Mouse (Mus musculus) kidney, adult 2 months (tissue): Measurements from ENCODE around the gene Gtf2h4. TPM values are rescaled to one million over a fixed set of nuclear protein-coding genes. Genes with fewer than 3 reads are reported as not detected.
A peak's percentile ranks its signal among the peaks of the same experiment; 100 is the strongest.

ENCODE experiments used
- DNase-seq: peaks from one replicate; pipeline ENCODE4 v3.0.0; 2021
- H3K27ac ChIP-seq: fragments of 200-500 bp; 2 replicates; pipeline ENCODE4 v1.5.1; 2012; ENCODE audit warnings: low read depth, low read length, control low read depth, inconsistent platforms; ENCODE audit not compliant: insufficient read depth
- H3K27me3 ChIP-seq: fragments of 200-500 bp; replicated peaks from 2 replicates; pipeline ENCODE4 v1.6.1; 2012; ENCODE audit warnings: mild to moderate bottlenecking, moderate library complexity, low read length, inconsistent platforms; ENCODE audit not compliant: control insufficient read depth, insufficient read depth
- H3K36me3 ChIP-seq: fragments of 200-500 bp; 2 replicates; pipeline ENCODE4 v1.6.1; 2012; ENCODE audit warnings: mild to moderate bottlenecking, moderate library complexity, low read length, inconsistent platforms; ENCODE audit not compliant: control insufficient read depth, insufficient read depth
- H3K4me1 ChIP-seq: fragments of 200-500 bp; 2 replicates; pipeline ENCODE4 v1.6.1; 2011; ENCODE audit warnings: low read length; ENCODE audit not compliant: control insufficient read depth, insufficient read depth
- H3K4me3 ChIP-seq: fragments of 200-500 bp; 2 replicates; pipeline ENCODE4 v1.5.1; 2011; ENCODE audit warnings: mild to moderate bottlenecking, low read depth, low read length, control low read depth; ENCODE audit not compliant: insufficient read depth
- CTCF ChIP-seq: fragments of 200-500 bp; conservative IDR thresholded peaks from 2 replicates; pipeline ENCODE4 v1.5.1; 2011; ENCODE audit warnings: low read depth, mild to moderate bottlenecking, control low read depth, low read length, moderate library complexity, mixed read lengths; ENCODE audit not compliant: insufficient read depth, insufficient read length
- POLR2A ChIP-seq: fragments of 200-500 bp; IDR thresholded peaks from one replicate; pipeline ENCODE4 v1.6.1; 2011; ENCODE audit warnings: low read depth, low read length, control low read depth
- WGBS: fragments of 180-500 bp; shearing (Covaris S2); methylation state at CpG from one replicate; pipeline ENCODE4 v1.1.7; 2018; 5-methylcytosine and 5-hydroxymethylcytosine counted together
- polyA plus RNA-seq: library from polyadenylated mRNA; depleted of rRNA; stranded (reverse); fragments of >200 nt; gene quantifications from 2 replicates; pipeline ENCODE4 v1.2.3, GENCODE M21; 2012

The Gtf2h4 gene
- polyA plus RNA-seq, 1 experiment, result 29.1 TPM

GRCm38 (mm10) chr17:35696691-35697090 is 23.2 kb upstream of the Gtf2h4 start:
- Histone ChIP-seq H3K27me3 (no peaks in the 10 kb centered on the region), H3K4me3 (no peak overlapping the region), H3K36me3 (no peaks in the 10 kb centered on the region; the same call in 1 of the 2 replicates), H3K4me1 (peaks cover 22% of the 10 kb centered on the region), H3K27ac (no peak overlapping the region)
- DNase-seq, result peak; percentile 48
- WGBS, result 18% methylated on average over 6 of the region's 6 CpGs
- TF ChIP-seq CTCF, result no peak
- TF ChIP-seq POLR2A, result no peak

- Histone ChIP-seq H3K27ac (no peak overlapping the region), H3K36me3 (peaks cover 2% of the 10 kb centered on the region), H3K27me3 (no peaks in the 10 kb centered on the region), H3K4me1 (peaks cover 22% of the 10 kb centered on the region), H3K4me3 (no peak overlapping the region)
- peak; percentile 51 for DNase-seq
- WGBS, result 97% methylated on average over 2 of the region's 2 CpGs
- peak; percentile 50 for TF ChIP-seq CTCF
- no peak for TF ChIP-seq POLR2A
These were observed 21.8 kb upstream of the Gtf2h4 start for GRCm38 (mm10) chr17:35695289-35695688.

GRCm38 (mm10) chr17:35693906-35694305 is 20.4 kb upstream of the Gtf2h4 start:
- Histone ChIP-seq H3K4me1 (peaks cover 19% of the 10 kb centered on the region), H3K27me3 (no peaks in the 10 kb centered on the region), H3K36me3 (peaks cover 2% of the 10 kb centered on the region), H3K27ac (no peak overlapping the region), H3K4me3 (no peak overlapping the region)
- no peak for DNase-seq
- WGBS, result 81% methylated on average over 5 of the region's 5 CpGs
- TF ChIP-seq CTCF (no peak), POLR2A (no peak)

GRCm38 (mm10) chr17:35692368-35692767 is 18.8 kb upstream of the Gtf2h4 start:
- Histone ChIP-seq H3K27ac (no peak overlapping the region), H3K4me1 (peaks cover 6% of the 10 kb centered on the region), H3K4me3 (no peak overlapping the region), H3K36me3 (peaks cover 2% of the 10 kb centered on the region), H3K27me3 (no peaks in the 10 kb centered on the region)
- 75% methylated on average over 4 of the region's 4 CpGs for WGBS
- no peak for DNase-seq
- no peak for TF ChIP-seq POLR2A
- TF ChIP-seq CTCF, result no peak

- no peak for DNase-seq
- 89% methylated on average over 4 of the region's 4 CpGs for WGBS
- TF ChIP-seq CTCF (no peak), POLR2A (no peak)
- H3K4me1 ChIP-seq, result peaks cover 2% of the 10 kb centered on the region; the same call in 1 of the 2 replicates
- H3K36me3 ChIP-seq, result peaks cover 4% of the 10 kb centered on the region
- H3K4me3 ChIP-seq, result no peak overlapping the region
- H3K27ac ChIP-seq, result no peak overlapping the region
- no peaks in the 10 kb centered on the region for H3K27me3 ChIP-seq
These were observed 18.3 kb upstream of the Gtf2h4 start for GRCm38 (mm10) chr17:35691811-35692210.

- TF ChIP-seq POLR2A, result no peak
- no peak for TF ChIP-seq CTCF
- Histone ChIP-seq H3K4me1 (no peaks in the 10 kb centered on the region), H3K27ac (no peak overlapping the region), H3K36me3 (peaks cover 10% of the 10 kb centered on the region), H3K27me3 (no peaks in the 10 kb centered on the region), H3K4me3 (no peak overlapping the region)
- no peak for DNase-seq
- WGBS, result 93% methylated on average over 18 of the region's 18 CpGs
These were observed 16.6 kb upstream of the Gtf2h4 start for GRCm38 (mm10) chr17:35689936-35690645.

GRCm38 (mm10) chr17:35688347-35689175 is 15.0 kb upstream of the Gtf2h4 start:
- no peak for DNase-seq
- peaks cover 10% of the 10 kb centered on the region for H3K36me3 ChIP-seq
- H3K4me3 ChIP-seq, result no peak overlapping the region
- H3K27me3 ChIP-seq, result no peaks in the 10 kb centered on the region
- TF ChIP-seq CTCF (no peak), POLR2A (no peak)
- WGBS, result 84% methylated on average over 25 of the region's 25 CpGs
- H3K4me1 ChIP-seq, result no peaks in the 10 kb centered on the region
- no peak overlapping the region for H3K27ac ChIP-seq
